Mouse (Mus musculus): ENCODE measurements around the gene Nck1.

GRCm38 (mm10) chr9:100560251-100560890 is 14.4 kb upstream of the Nck1 start:
- no peak for TF ChIP-seq MAFK (IDR thresholded peaks at IDR 0.05; ENCODE audit: insufficient read depth, low read depth, low read length)
- no peak for TF ChIP-seq ZC3H11A (IDR thresholded peaks at IDR 0.05; ENCODE audit: borderline replicate concordance, low read depth, low read length)
- no peak for TF ChIP-seq HCFC1 (IDR thresholded peaks at IDR 0.05; ENCODE audit: borderline replicate concordance, insufficient read depth, low read length)

All from ES-E14 (cell line).